Mouse (Mus musculus): Measurements from ENCODE around the gene Olfr70.

Gene Olfr70

GRCm38 (mm10) chr4:43653161-43654015 lies 47.2 kb downstream of the Olfr70 start, which contains the start of gene Spag8:
TSS of gene Spag8 (minus strand) at chr4:43653594.
- peak; percentile 44 for DNase-seq

- no peak for DNase-seq
These were observed 47.9 kb downstream of the Olfr70 start for GRCm38 (mm10) chr4:43652726-43653125.

GRCm38 (mm10) chr4:43649783-43650182 lies 50.8 kb downstream of the Olfr70 start:
- no peak for DNase-seq

Data from thymus, postnatal 14 days (tissue).